Mouse (Mus musculus) megakaryocyte, embryonic 14.5 days (primary cell): ENCODE results near the gene Egln2. TPM values are rescaled to one million over a fixed set of nuclear protein-coding genes. Genes with fewer than 3 reads are reported as not detected.

Experiments used
- H3K27me3 ChIP-seq: replicated peaks from 2 replicates; pipeline ENCODE3; 2012; ENCODE audit warnings: inconsistent platforms
- H3K36me3 ChIP-seq: replicated peaks from 2 replicates; pipeline ENCODE3; 2012; ENCODE audit warnings: low read length, inconsistent platforms, mixed read lengths
- H3K4me1 ChIP-seq: 2 replicates; pipeline ENCODE4 v1.6.1; 2012; ENCODE audit warnings: inconsistent platforms
- H3K4me3 ChIP-seq: replicated peaks from 2 replicates; pipeline ENCODE3; 2012; ENCODE audit warnings: moderate library complexity, mild to moderate bottlenecking, inconsistent platforms
- H3K9me3 ChIP-seq: 2 replicates; pipeline ENCODE4 v1.6.1; 2012; ENCODE audit warnings: inconsistent platforms
- FLI1 ChIP-seq: IDR thresholded peaks from 2 replicates; pipeline ENCODE4 v1.6.1; 2012; ENCODE audit warnings: low read length, inconsistent platforms, mixed read lengths
- GATA1 ChIP-seq: IDR thresholded peaks from 3 replicates; pipeline ENCODE4 v1.6.1; 2012; ENCODE audit warnings: mixed read lengths, low read length, inconsistent platforms, borderline replicate concordance
- polyA plus RNA-seq: library from polyadenylated mRNA; stranded (reverse); fragments of >175 nt; gene quantifications from 2 replicates; pipeline ENCODE4 v1.2.3, GENCODE M21; 2012; ENCODE audit warnings: low replicate concordance; ENCODE audit not compliant: insufficient read depth

Gene Egln2
- 75.2 and 107 TPM in 2 replicates for polyA plus RNA-seq

DNA sequence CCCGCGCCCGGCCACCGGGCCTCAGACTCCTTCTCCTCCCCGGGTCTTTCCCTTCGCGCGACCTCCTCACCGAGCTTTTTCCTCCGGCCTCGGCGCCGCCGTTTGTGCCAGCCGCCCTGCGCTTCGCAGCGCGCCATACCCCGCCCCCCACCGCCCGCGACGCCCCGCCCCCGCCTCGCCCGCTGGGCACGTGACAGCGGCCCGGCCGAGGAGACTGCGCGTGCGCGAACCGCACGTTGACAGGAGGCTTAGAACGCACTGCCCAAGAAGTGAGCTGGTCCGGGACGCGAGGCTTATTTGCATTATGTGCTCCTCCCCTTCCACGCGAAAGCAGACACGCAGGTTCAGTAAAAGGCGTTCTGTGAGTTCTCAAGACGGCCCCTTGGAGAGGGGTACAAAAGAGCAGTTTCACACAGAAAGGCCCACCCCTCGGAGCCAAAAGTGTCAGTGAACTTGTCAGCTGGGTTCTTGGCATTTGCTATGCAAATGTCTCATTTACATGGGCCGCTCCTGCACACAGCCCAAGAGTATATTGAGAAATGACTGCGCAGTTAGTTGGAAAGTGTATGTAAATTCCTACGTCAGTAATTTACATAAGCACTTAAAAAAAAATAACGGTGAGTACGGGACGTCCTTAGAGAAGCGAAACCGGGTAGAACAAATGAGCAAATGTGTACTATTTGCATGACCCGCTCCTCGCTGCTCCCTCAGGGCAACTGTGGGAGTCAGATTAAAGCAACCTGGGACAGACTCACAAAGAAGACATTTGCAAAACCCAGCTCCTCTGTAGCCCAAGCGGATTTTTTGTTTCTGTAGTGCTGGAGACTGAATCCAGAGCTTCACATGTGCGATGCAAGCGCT, at the start of gene Egln2:
Egln2 (minus strand) TSS at position 189 of the 861 bp plus-strand sequence.
- H3K27me3 ChIP-seq = no peaks in the 10 kb centered on the region
- peak within 1 kb of the TSS; percentile 97 for H3K4me3 ChIP-seq
- peaks cover 68% of the 10 kb centered on the region for H3K4me1 ChIP-seq
- H3K9me3 ChIP-seq = no peaks in the 10 kb centered on the region
- TF ChIP-seq GATA1 = no peak
- no peak for TF ChIP-seq FLI1
- H3K36me3 ChIP-seq = peaks cover 75% of the 10 kb centered on the region

DNA sequence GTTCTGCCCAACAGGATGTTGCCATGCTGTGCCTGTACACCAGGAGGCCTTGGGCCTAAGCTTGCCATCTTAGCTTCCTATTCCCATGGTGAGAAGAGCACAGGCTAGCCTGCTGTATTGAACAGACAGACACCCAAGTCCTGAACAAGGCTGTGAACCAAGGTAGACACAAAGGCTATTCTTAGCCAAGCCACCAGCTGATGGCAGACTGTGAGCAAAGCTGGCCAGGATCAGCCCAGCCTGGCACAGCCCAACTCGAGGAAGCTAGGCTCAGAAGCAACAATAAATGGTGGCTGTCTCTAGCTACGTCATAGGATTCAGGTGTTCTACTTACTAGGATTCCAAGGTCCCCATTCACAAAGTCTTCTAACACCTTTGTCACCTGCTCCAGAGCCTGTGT, 46.0 kb upstream of the Egln2 start:
- H3K4me1 ChIP-seq = peaks cover 13% of the 10 kb centered on the region
- no peaks in the 10 kb centered on the region for H3K9me3 ChIP-seq
- no peak overlapping the region for H3K4me3 ChIP-seq
- peaks cover 89% of the 10 kb centered on the region for H3K36me3 ChIP-seq
- TF ChIP-seq GATA1 (no peak), FLI1 (no peak)
- H3K27me3 ChIP-seq = no peaks in the 10 kb centered on the region

GRCm38 (mm10) chr7:27203730-27204449, 37.3 kb upstream of the Egln2 start:
- Histone ChIP-seq H3K9me3 (no peaks in the 10 kb centered on the region), H3K36me3 (peaks cover 71% of the 10 kb centered on the region)
- no peak for TF ChIP-seq FLI1
- TF ChIP-seq GATA1 = no peak

DNA sequence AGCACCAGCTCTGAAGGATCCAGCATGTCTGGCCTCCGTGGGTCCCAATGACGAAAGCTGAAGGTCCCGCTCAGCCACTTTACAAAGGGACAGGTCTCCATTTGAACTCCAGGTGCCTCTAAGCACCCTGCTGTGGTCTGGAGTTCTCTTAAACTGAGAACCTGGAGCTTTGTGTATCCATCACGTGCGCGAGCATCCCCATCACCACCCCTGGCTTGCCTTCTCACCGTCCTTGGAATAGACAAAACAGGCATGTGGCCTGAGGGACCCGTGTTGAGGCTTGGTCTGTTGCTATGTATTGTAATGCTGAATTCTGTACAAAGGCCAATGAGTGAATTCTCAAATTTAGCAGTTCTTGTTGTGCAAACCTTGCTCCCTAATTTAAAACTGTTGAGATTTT, 32.2 kb upstream of the Egln2 start:
- H3K36me3 ChIP-seq = peaks cover 43% of the 10 kb centered on the region
- peaks cover 47% of the 10 kb centered on the region for H3K4me1 ChIP-seq
- no peaks in the 10 kb centered on the region for H3K9me3 ChIP-seq

More at GRCm38 (mm10) chr7:27203730-27204449, 37.3 kb upstream of the Egln2 start:
- Histone ChIP-seq H3K4me3 (no peak overlapping the region), H3K27me3 (no peaks in the 10 kb centered on the region), H3K4me1 (peaks cover 14% of the 10 kb centered on the region)

DNA sequence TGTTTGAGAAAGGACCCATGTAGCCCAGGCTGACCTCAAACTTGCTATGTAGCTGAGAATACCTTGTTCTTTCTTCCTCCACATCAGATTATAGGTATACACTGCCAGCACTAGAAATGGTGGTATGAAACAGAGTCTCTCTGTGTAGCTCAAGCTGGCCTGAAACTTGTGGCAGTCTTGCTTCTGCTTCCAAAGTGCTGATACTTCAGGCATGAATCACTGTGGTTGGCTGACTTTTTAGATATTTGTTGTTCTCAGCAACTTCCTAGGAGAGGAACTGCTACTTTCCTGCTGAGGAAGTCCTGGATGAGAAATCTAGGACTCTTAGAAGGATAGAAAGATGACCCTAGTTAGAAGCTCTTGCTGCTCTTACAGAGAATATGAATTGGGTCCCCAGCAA, 31.8 kb upstream of the Egln2 start:
- H3K9me3 ChIP-seq = no peaks in the 10 kb centered on the region
- H3K4me1 ChIP-seq = peaks cover 52% of the 10 kb centered on the region
- H3K36me3 ChIP-seq = peaks cover 43% of the 10 kb centered on the region
- H3K27me3 ChIP-seq = no peaks in the 10 kb centered on the region
- TF ChIP-seq GATA1 (no peak), FLI1 (no peak)
- H3K4me3 ChIP-seq = no peak overlapping the region

More for the DNA sequence above, 32.2 kb upstream of the Egln2 start:
- Histone ChIP-seq H3K4me3 (no peak overlapping the region), H3K27me3 (no peaks in the 10 kb centered on the region)
- TF ChIP-seq FLI1 (no peak), GATA1 (no peak)

GRCm38 (mm10) chr7:27197634-27198033, 31.0 kb upstream of the Egln2 start:
- Histone ChIP-seq H3K9me3 (no peaks in the 10 kb centered on the region), H3K4me1 (peaks cover 58% of the 10 kb centered on the region), H3K4me3 (no peak overlapping the region), H3K27me3 (no peaks in the 10 kb centered on the region), H3K36me3 (peaks cover 43% of the 10 kb centered on the region)
- TF ChIP-seq GATA1 = no peak
- TF ChIP-seq FLI1 = no peak

GRCm38 (mm10) chr7:27197136-27197535, 30.5 kb upstream of the Egln2 start:
- TF ChIP-seq GATA1 (no peak), FLI1 (no peak)
- Histone ChIP-seq H3K4me1 (peaks cover 63% of the 10 kb centered on the region), H3K4me3 (peak overlapping the region; percentile 4), H3K36me3 (peaks cover 43% of the 10 kb centered on the region), H3K27me3 (no peaks in the 10 kb centered on the region), H3K9me3 (no peaks in the 10 kb centered on the region)

GRCm38 (mm10) chr7:27195681-27196611, 29.3 kb upstream of the Egln2 start, which contains the start of the genes BC024978 and Snrpa:
Gene BC024978, plus strand, starts transcription at chr7:27195781.
Gene Snrpa, minus strand, starts transcription at chr7:27196271.
- peaks cover 47% of the 10 kb centered on the region for H3K36me3 ChIP-seq
- TF ChIP-seq GATA1 = no peak
- peak; percentile 69; the same call in 1 of the 2 replicates for TF ChIP-seq FLI1

DNA sequence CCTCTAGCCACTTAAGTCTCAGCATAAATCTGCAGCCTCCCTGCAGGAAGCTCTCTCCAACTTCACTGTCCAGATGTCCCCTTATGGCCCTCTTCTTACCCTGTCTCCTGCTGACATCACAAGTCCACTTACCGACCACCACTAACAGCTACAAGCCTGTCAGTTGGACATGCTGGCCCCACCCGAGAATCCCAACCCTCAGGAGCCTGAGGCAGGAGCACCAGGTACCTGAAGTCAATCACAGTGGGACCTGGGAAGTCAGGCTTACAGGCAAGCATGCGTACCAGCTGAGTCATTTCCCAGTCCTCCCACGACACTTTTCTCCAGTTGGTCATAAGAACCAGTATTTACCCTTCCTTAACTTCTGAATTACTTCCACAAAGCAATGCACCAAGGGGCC, 27.1 kb upstream of the Egln2 start:
- no peaks in the 10 kb centered on the region for H3K9me3 ChIP-seq
- H3K4me3 ChIP-seq = no peak overlapping the region
- H3K36me3 ChIP-seq = peaks cover 63% of the 10 kb centered on the region
- peaks cover 63% of the 10 kb centered on the region for H3K4me1 ChIP-seq
- TF ChIP-seq FLI1 (no peak), GATA1 (no peak)
- no peaks in the 10 kb centered on the region for H3K27me3 ChIP-seq

More at GRCm38 (mm10) chr7:27195681-27196611, 29.3 kb upstream of the Egln2 start, which contains the start of the genes BC024978 and Snrpa:
- peak within 1 kb of the TSS; percentile 95 for H3K4me3 ChIP-seq
- H3K9me3 ChIP-seq = no peaks in the 10 kb centered on the region
- H3K27me3 ChIP-seq = no peaks in the 10 kb centered on the region
- H3K4me1 ChIP-seq = peaks cover 63% of the 10 kb centered on the region
